Mouse (Mus musculus) C2C12 (cell line): ENCODE measurements at regions not wholly inside any gene's neighbourhood (a gene's known extent, or its start where the extent isn't known, plus 50 kb on each side); places are given as distances from the start of the nearest gene placed in this dataset.
"Not testable (repeated sequence)": the region's sequence is repeated elsewhere in the genome, so short reads cannot be mapped to it uniquely, and the experiment has no call there.

Experiments
- H3K27me3 ChIP-seq: one replicate; pipeline ENCODE4 v1.6.1; 2011; ENCODE audit not compliant: control insufficient read depth, insufficient read depth, insufficient read length
- H3K36me3 ChIP-seq: one replicate; pipeline ENCODE4 v1.6.1; 2011; ENCODE audit not compliant: control insufficient read depth, insufficient read depth
- H3K4me3 ChIP-seq: one replicate; pipeline ENCODE4 v1.5.1; 2011; ENCODE audit warnings: mild to moderate bottlenecking, control low read depth; ENCODE audit not compliant: poor library complexity, insufficient read depth, severe bottlenecking
- H3K79me2 ChIP-seq: one replicate; pipeline ENCODE4 v1.6.1; 2011; ENCODE audit not compliant: control insufficient read depth, insufficient read depth
- H3K79me3 ChIP-seq: one replicate; pipeline ENCODE4 v1.6.1; 2011; ENCODE audit warnings: low read depth, control low read depth
- H3ac ChIP-seq: one replicate; pipeline ENCODE3; 2011; ENCODE audit warnings: low read depth; ENCODE audit not compliant: control insufficient read depth, insufficient read length
- CEBPB ChIP-seq: IDR thresholded peaks from one replicate; pipeline ENCODE4 v1.6.1; 2011; ENCODE audit warnings: low read depth, mild to moderate bottlenecking, control low read depth, moderate library complexity
- CTCF ChIP-seq: IDR thresholded peaks from one replicate; pipeline ENCODE4 v1.5.1; 2011; ENCODE audit not compliant: control insufficient read depth, insufficient read depth, insufficient read length
- FOSL1 ChIP-seq: IDR thresholded peaks from one replicate; pipeline ENCODE4 v1.8.0; 2011; ENCODE audit warnings: mild to moderate bottlenecking, low read length; ENCODE audit not compliant: poor library complexity, insufficient read depth, severe bottlenecking
- MAX ChIP-seq: IDR thresholded peaks from one replicate; pipeline ENCODE4 v1.6.1; 2011; ENCODE audit warnings: mild to moderate bottlenecking, control low read depth
- MYOD1 ChIP-seq: IDR thresholded peaks from one replicate; pipeline ENCODE4 v1.6.1; 2011; ENCODE audit warnings: low read depth; ENCODE audit not compliant: control insufficient read depth, insufficient read length
- MYOG ChIP-seq: IDR thresholded peaks from one replicate; pipeline ENCODE4 v1.6.1; 2011; ENCODE audit not compliant: control insufficient read depth, insufficient read length; ENCODE audit errors: extremely low read depth
- USF1 ChIP-seq: IDR thresholded peaks from one replicate; pipeline ENCODE4 v1.6.1; 2011; ENCODE audit warnings: low read depth, mild to moderate bottlenecking, control low read depth, moderate library complexity

DNA sequence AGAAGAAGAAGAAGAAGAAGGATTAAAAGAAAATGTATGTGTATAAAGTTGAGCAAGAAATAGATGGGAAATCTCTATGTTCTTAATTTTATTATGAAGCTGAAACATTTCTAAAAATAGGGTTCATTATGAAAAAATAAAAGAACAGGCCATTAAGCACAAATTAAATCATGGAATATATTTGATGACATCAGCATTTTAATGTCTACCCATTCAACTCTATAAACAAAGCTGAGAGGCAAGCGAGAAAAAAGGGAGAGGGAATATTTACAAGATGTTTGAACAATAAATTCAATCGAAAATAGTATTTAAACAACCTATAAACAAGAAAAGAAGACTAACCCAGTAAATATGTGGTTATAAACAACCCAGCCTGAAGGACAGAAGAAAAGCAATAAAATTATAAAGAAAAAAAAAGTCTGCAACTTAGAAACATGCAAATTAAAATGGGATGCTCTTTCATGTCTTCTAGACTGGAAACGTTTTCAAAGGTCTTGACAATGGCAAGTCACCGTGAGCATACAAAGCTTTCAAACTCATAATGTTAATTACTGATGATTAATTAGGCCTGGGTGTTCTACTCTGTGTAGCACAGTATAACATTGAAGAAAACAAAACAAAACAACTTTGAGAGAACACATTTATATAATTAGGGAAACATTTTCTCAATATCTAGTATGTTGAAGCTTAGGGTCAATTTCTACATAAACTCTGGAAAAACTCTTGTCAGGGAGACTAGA is 108.6 kb downstream of the A730009L09Rik start:
- Histone ChIP-seq H3K36me3 (no peaks in the 10 kb centered on the region), H3K79me2 (no peaks in the 10 kb centered on the region), H3ac (no peak overlapping the region), H3K79me3 (no peaks in the 10 kb centered on the region), H3K4me3 (no peak overlapping the region), H3K27me3 (no peaks in the 10 kb centered on the region)
- TF ChIP-seq CTCF (no peak), USF1 (no peak), MYOD1 (no peak), FOSL1 (no peak), CEBPB (no peak), MAX (no peak), MYOG (no peak)

DNA sequence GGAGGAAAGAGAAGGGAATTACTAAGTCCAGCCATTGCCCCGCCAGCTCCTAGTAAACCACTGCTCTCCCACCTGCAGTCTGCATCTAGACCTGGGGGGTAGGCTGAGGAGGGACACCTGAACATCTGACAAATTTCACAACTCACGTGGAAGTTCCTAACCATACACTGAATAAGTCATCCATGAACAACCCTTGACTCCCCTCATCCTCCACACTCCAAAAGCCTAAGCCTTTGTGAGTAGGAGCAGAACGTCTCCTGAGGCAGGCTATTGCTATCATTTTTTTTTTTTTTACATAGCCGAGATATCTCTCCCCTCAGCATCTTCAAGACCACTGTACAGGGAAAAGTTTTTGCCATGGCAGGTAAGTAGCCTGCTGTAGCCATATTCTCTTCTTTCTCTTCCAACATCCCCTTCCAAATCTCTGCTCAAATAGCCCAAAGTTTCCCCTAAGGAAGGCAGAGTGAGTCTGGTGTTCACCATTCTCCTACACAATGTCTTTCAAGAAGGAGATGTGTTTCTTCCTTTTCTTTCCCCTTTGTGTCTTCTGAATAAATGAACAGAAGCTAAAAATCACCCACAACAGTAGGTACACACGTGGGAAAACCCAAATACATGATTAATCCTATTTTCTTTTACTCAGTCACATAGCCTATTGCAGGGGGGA is 109.7 kb downstream of the A730009L09Rik start:
- Histone ChIP-seq H3ac (no peak overlapping the region), H3K27me3 (no peaks in the 10 kb centered on the region), H3K4me3 (no peak overlapping the region), H3K79me3 (no peaks in the 10 kb centered on the region), H3K36me3 (no peaks in the 10 kb centered on the region), H3K79me2 (no peaks in the 10 kb centered on the region)
- TF ChIP-seq CEBPB (no peak), FOSL1 (no peak), USF1 (no peak), MYOG (no peak), CTCF (no peak), MAX (no peak)

- H3K36me3 ChIP-seq = no peaks in the 10 kb centered on the region
- no peak overlapping the region for H3ac ChIP-seq
- no peaks in the 10 kb centered on the region for H3K79me2 ChIP-seq
- no peak overlapping the region for H3K4me3 ChIP-seq
- H3K27me3 ChIP-seq = no peaks in the 10 kb centered on the region
- no peaks in the 10 kb centered on the region for H3K79me3 ChIP-seq
- TF ChIP-seq MYOD1 = no peak
- TF ChIP-seq MYOG = no peak
- no peak for TF ChIP-seq FOSL1
- TF ChIP-seq CEBPB = no peak
- no peak for TF ChIP-seq USF1
- TF ChIP-seq CTCF = no peak
- TF ChIP-seq MAX = no peak
Measured at GRCm38 (mm10) chr16:84625110-84625722, 110.3 kb downstream of the A730009L09Rik start.

DNA sequence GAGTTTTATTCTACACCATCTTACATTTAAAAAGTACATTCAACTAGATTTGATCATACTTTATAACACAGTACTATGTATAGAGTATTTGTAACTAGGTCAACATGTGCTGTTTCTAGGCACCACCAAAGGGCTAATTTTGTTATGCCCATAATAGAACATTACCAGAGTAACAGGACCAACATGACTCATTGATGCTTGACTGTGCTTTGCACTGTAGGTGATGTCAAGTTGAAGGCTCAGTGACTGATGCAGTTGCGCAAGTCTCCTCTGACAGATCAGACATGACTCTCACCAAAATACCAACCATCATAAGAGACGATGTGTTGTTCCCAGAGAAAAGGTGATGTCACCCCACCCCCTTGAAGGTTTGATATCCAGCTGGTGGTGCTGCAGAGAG is 108.5 kb downstream of the Mrpl39 start:
- no peak overlapping the region for H3K4me3 ChIP-seq
- H3K36me3 ChIP-seq = no peaks in the 10 kb centered on the region
- TF ChIP-seq MYOD1 (no peak), CEBPB (peak; percentile 75)
- H3K79me2 ChIP-seq = no peaks in the 10 kb centered on the region
- no peaks in the 10 kb centered on the region for H3K27me3 ChIP-seq
- no peaks in the 10 kb centered on the region for H3K79me3 ChIP-seq
- no peak overlapping the region for H3ac ChIP-seq

- Histone ChIP-seq H3K79me3 (no peaks in the 10 kb centered on the region), H3K79me2 (no peaks in the 10 kb centered on the region), H3K4me3 (no peak overlapping the region), H3K27me3 (no peaks in the 10 kb centered on the region), H3K36me3 (no peaks in the 10 kb centered on the region), H3ac (no peak overlapping the region)
- TF ChIP-seq CTCF (no peak), USF1 (no peak)
Measured at GRCm38 (mm10) chr16:84629868-84630267, 105.7 kb downstream of the Mrpl39 start.

DNA sequence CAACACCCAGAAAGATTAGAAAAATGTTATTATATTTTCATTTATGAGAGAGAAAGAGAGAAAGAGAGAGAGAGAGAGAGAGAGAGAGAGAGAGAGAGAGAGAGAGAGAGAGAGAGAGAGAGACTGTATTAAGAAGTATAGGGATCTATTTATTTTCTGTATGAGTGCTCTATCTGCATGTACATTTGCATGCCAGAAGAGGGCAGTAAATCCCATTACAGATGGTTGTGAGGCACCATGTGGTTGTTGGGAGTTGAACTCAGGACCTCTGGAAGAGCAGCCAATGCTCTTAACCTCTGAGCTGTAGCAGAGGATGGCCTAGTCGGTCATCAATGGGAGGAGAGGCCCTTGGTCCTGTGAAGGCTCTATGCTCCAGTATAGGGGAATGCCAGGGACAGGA is 91.1 kb downstream of the Mrpl39 start:
- not testable (repeated sequence) for H3K36me3 ChIP-seq, H3ac ChIP-seq, H3K79me3 ChIP-seq, H3K4me3 ChIP-seq, H3K79me2 ChIP-seq, H3K27me3 ChIP-seq
